Mouse (Mus musculus): ENCODE measurements around the gene Npas1. TPM values are rescaled to one million over a fixed set of nuclear protein-coding genes. Genes with fewer than 3 reads are reported as not detected.

The Npas1 gene
- polyA plus RNA-seq, 1 experiment from 2014 or later: 0.12 TPM

- no peaks in the 10 kb centered on the region for H3K9me3 ChIP-seq (replicated peaks; ENCODE audit: control insufficient read depth, low read length)
- H3K4me2 ChIP-seq (ENCODE audit: low read depth, low read length): no peak overlapping the region
- H3K4me3 ChIP-seq (ENCODE audit: low read depth, low read length): no peak overlapping the region
- H3K9ac ChIP-seq (ENCODE audit: low read depth, low read length): no peak overlapping the region
- no peak for ATAC-seq (ENCODE audit: low read depth)
- 80% methylated on average over 5 of the region's 5 CpGs for WGBS (ENCODE audit: insufficient replicate concordance)
- peaks cover 70% of the 10 kb centered on the region for H3K36me3 ChIP-seq (ENCODE audit: control insufficient read depth, insufficient read depth)
- 0 out of 2 replicates have a peak overlapping the region, but pooled peaks have one; percentile 6 for H3K27ac ChIP-seq (ENCODE audit: low read length)
- H3K4me1 ChIP-seq (ENCODE audit: control insufficient read depth, low read depth, low read length): peaks cover 18% of the 10 kb centered on the region
- H3K27me3 ChIP-seq (ENCODE audit: control insufficient read depth, insufficient read depth, low read depth, low read length): no peaks in the 10 kb centered on the region
These were observed 58.8 kb downstream of the Npas1 start for GRCm38 (mm10) chr7:16418713-16419112.

- Histone ChIP-seq H3K36me3 (ENCODE audit: control insufficient read depth, insufficient read depth) (peaks cover 60% of the 10 kb centered on the region), H3K9me3 (replicated peaks; ENCODE audit: control insufficient read depth, low read length) (no peaks in the 10 kb centered on the region), H3K9ac (ENCODE audit: low read depth, low read length) (no peak overlapping the region), H3K27ac (ENCODE audit: low read length) (peak overlapping the region; percentile 20; the same call in 1 of the 2 replicates), H3K27me3 (ENCODE audit: control insufficient read depth, insufficient read depth, low read depth, low read length) (no peaks in the 10 kb centered on the region), H3K4me2 (ENCODE audit: low read depth, low read length) (no peak overlapping the region), H3K4me1 (ENCODE audit: control insufficient read depth, low read depth, low read length) (peaks cover 26% of the 10 kb centered on the region), H3K4me3 (ENCODE audit: low read depth, low read length) (no peak overlapping the region)
- ATAC-seq (ENCODE audit: low read depth): no peak
- 83% methylated on average over 10 of the region's 10 CpGs for WGBS (ENCODE audit: insufficient replicate concordance)
These were observed 60.3 kb downstream of the Npas1 start for GRCm38 (mm10) chr7:16417141-16417771.

DNA sequence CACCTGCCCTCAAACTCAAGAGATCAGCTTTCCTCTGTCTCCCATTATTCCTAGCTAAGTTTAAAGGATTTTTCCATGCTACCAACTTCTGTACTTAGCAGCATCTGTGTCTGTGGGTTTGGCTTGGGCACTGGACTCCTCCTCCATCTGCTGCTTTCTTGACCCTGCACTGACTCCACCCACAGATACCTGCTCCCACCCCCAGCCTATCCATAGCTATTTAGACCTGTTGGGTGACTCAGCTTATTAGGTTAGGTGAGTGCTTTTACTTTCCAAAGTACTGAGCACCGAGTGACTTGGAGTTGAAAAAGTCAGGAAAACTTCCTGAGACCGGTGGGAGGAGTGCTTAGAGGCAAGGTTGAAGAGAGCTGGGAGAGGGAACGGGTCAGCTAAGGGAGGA is 62.1 kb downstream of the Npas1 start:
- H3K36me3 ChIP-seq (ENCODE audit: control insufficient read depth, insufficient read depth): peaks cover 42% of the 10 kb centered on the region
- H3K9me3 ChIP-seq (replicated peaks; ENCODE audit: control insufficient read depth, low read length): no peaks in the 10 kb centered on the region
- H3K9ac ChIP-seq (ENCODE audit: low read depth, low read length): no peak overlapping the region
- ATAC-seq (ENCODE audit: low read depth): no peak
- no peak overlapping the region for H3K27ac ChIP-seq (ENCODE audit: low read length)
- no peak overlapping the region for H3K4me3 ChIP-seq (ENCODE audit: low read depth, low read length)
- H3K4me2 ChIP-seq (ENCODE audit: low read depth, low read length): no peak overlapping the region
- no peaks in the 10 kb centered on the region for H3K27me3 ChIP-seq (ENCODE audit: control insufficient read depth, insufficient read depth, low read depth, low read length)
- H3K4me1 ChIP-seq (ENCODE audit: control insufficient read depth, low read depth, low read length): peaks cover 39% of the 10 kb centered on the region
- 84% methylated on average over 3 of the region's 3 CpGs for WGBS (ENCODE audit: insufficient replicate concordance)

GRCm38 (mm10) chr7:16412930-16413329 is 64.6 kb downstream of the Npas1 start:
- 93% methylated on average over 2 of the region's 2 CpGs for WGBS (ENCODE audit: insufficient replicate concordance)
- Histone ChIP-seq H3K4me3 (ENCODE audit: low read depth, low read length) (no peak overlapping the region), H3K4me1 (ENCODE audit: control insufficient read depth, low read depth, low read length) (peaks cover 40% of the 10 kb centered on the region), H3K4me2 (ENCODE audit: low read depth, low read length) (no peak overlapping the region), H3K36me3 (ENCODE audit: control insufficient read depth, insufficient read depth) (peaks cover 20% of the 10 kb centered on the region), H3K9me3 (replicated peaks; ENCODE audit: control insufficient read depth, low read length) (no peaks in the 10 kb centered on the region), H3K27me3 (ENCODE audit: control insufficient read depth, insufficient read depth, low read depth, low read length) (no peaks in the 10 kb centered on the region), H3K27ac (ENCODE audit: low read length) (peak overlapping the region; percentile 58), H3K9ac (ENCODE audit: low read depth, low read length) (no peak overlapping the region)
- no peak for ATAC-seq (ENCODE audit: low read depth)

DNA sequence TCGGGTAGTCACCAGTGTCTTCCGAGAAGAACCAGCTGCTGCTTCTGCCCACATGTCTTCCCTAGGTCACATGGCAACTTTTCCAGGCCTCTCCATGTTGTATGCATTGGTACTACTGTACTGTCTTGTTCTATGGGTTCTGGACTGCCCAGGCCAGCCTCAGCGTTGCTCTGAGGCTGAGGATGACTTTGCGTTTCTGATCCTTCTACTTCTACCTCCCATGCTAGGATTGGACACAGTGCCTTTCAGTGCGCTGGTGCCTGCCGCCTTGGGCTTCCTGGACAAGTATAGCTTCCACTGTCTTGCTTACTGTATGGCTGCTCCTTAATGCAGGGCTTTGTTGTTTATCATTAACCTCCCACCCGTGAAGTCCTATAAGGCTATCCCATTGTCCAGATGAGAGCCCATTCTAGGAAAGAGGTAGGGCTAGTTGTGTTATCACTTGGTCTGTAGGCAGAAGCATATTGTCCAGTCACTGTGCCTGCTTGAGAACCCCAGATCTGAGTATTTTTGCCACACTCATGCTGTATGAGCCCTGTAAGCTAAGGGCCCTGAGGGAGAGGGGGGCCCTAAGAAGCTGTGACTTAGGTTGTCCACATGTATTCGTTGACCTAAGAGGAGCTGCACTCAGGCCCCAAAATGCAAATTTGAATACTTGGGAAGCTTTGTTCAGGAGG is 65.2 kb downstream of the Npas1 start:
- no peak overlapping the region; the same call in 1 of the 2 replicates for H3K9ac ChIP-seq (ENCODE audit: low read depth, low read length)
- 0 out of 2 replicates have a peak overlapping the region, but pooled peaks have one; percentile 1 for H3K4me2 ChIP-seq (ENCODE audit: low read depth, low read length)
- no peaks in the 10 kb centered on the region for H3K27me3 ChIP-seq (ENCODE audit: control insufficient read depth, insufficient read depth, low read depth, low read length)
- peaks cover 44% of the 10 kb centered on the region for H3K4me1 ChIP-seq (ENCODE audit: control insufficient read depth, low read depth, low read length)
- peaks cover 14% of the 10 kb centered on the region for H3K36me3 ChIP-seq (ENCODE audit: control insufficient read depth, insufficient read depth)
- no peaks in the 10 kb centered on the region for H3K9me3 ChIP-seq (replicated peaks; ENCODE audit: control insufficient read depth, low read length)
- peak; percentile 79 for ATAC-seq (ENCODE audit: low read depth)
- H3K4me3 ChIP-seq (ENCODE audit: low read depth, low read length): no peak overlapping the region
- WGBS (ENCODE audit: insufficient replicate concordance): 60% methylated on average over 8 of the region's 8 CpGs
- H3K27ac ChIP-seq (ENCODE audit: low read length): peak overlapping the region; percentile 58

DNA sequence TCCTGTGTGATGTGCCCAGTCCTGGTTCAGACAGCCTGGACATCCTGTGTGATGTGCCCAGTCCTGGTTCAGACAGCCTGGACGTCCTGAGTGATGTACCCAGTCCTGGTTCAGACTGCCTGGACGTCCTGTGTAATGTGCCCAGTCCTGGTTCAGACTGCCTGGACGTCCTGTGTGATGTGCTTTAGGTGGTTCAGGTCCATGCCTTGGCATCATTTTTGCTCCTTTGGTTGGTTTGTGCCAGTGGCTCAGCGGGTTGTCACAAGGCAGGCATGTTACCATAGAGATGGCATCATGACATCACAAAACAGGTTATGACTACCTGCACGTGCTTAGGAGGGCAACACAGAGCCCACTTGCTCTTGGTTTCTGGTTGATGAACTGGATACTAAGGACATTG is 66.4 kb downstream of the Npas1 start:
- Histone ChIP-seq H3K9me3 (replicated peaks; ENCODE audit: control insufficient read depth, low read length) (no peaks in the 10 kb centered on the region), H3K4me2 (ENCODE audit: low read depth, low read length) (no peak overlapping the region), H3K9ac (ENCODE audit: low read depth, low read length) (0 out of 2 replicates have a peak overlapping the region, but pooled peaks have one; percentile 24), H3K4me3 (ENCODE audit: low read depth, low read length) (no peak overlapping the region), H3K4me1 (ENCODE audit: control insufficient read depth, low read depth, low read length) (peaks cover 54% of the 10 kb centered on the region), H3K27me3 (ENCODE audit: control insufficient read depth, insufficient read depth, low read depth, low read length) (no peaks in the 10 kb centered on the region), H3K36me3 (ENCODE audit: control insufficient read depth, insufficient read depth) (peaks cover 2% of the 10 kb centered on the region; the same call in 1 of the 2 replicates), H3K27ac (ENCODE audit: low read length) (peak overlapping the region; percentile 38; the same call in 1 of the 2 replicates)
- no peak for ATAC-seq (ENCODE audit: low read depth)
- 83% methylated on average over 5 of the region's 5 CpGs for WGBS (ENCODE audit: insufficient replicate concordance)

DNA sequence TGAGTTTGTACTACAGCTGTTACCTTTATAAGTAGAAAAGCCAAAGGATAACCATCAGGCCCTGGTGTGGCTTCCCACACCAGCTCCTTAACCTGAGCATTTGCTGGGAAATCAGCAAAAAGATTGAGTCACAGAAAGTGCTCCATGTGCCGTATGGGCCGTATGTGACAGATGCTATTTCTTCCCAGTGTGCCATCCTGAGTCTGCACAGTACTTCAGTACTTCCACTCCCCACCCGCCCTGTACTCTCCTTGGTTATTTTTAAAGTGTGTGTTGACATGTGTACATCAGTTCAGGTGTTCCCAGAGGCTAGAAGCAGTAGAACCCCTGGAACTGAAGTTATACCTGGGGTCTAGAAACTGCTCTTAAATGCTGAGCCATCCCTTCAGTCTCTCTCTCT is 70.5 kb downstream of the Npas1 start:
- no peak for ATAC-seq (ENCODE audit: low read depth)
- peak overlapping the region; percentile 39 for H3K9ac ChIP-seq (ENCODE audit: low read depth, low read length)
- H3K4me2 ChIP-seq (ENCODE audit: low read depth, low read length): peak overlapping the region; percentile 79; the same call in 1 of the 2 replicates
- H3K9me3 ChIP-seq (replicated peaks; ENCODE audit: control insufficient read depth, low read length): no peaks in the 10 kb centered on the region
- no peak overlapping the region for H3K4me3 ChIP-seq (ENCODE audit: low read depth, low read length)
- H3K27ac ChIP-seq (ENCODE audit: low read length): peak overlapping the region; percentile 68
- 90% methylated on average over 3 of the region's 3 CpGs for WGBS (ENCODE audit: insufficient replicate concordance)
- H3K36me3 ChIP-seq (ENCODE audit: control insufficient read depth, insufficient read depth): peaks cover 2% of the 10 kb centered on the region; the same call in 1 of the 2 replicates
- peaks cover 58% of the 10 kb centered on the region for H3K4me1 ChIP-seq (ENCODE audit: control insufficient read depth, low read depth, low read length)
- no peaks in the 10 kb centered on the region for H3K27me3 ChIP-seq (ENCODE audit: control insufficient read depth, insufficient read depth, low read depth, low read length)
